Mouse (Mus musculus): ENCODE measurements at regions not wholly inside any gene's neighbourhood (a gene's known extent, or its start where the extent isn't known, plus 50 kb on each side); places are given as distances from the start of the nearest gene placed in this dataset.

GRCm38 (mm10) chr3:19424384-19424783, 204.1 kb downstream of the 1700064H15Rik start:
- no peak overlapping the region for H3K4me2 ChIP-seq (ENCODE audit: low read depth)
- H3K27ac ChIP-seq (ENCODE audit: low read depth, low read length): no peak overlapping the region
- H3K4me3 ChIP-seq (ENCODE audit: low read depth, low read length): no peak overlapping the region
- no peak for TF ChIP-seq CTCF (IDR thresholded peaks at IDR 0.05; ENCODE audit: low read depth)
- no peak overlapping the region for H3K9ac ChIP-seq
- DNase-seq (no peak), ATAC-seq (no peak)
- no peaks in the 10 kb centered on the region for H3K36me3 ChIP-seq (ENCODE audit: insufficient read depth)
- no peaks in the 10 kb centered on the region for H3K4me1 ChIP-seq (ENCODE audit: insufficient read depth)
- H3K27me3 ChIP-seq (ENCODE audit: insufficient read depth, low read length): no peaks in the 10 kb centered on the region
- H3K9me3 ChIP-seq (ENCODE audit: low read length): no peaks in the 10 kb centered on the region

- no peak overlapping the region for H3K27ac ChIP-seq (ENCODE audit: low read depth, low read length)
- DNase-seq (no peak), ATAC-seq (no peak)
- H3K4me1 ChIP-seq (ENCODE audit: insufficient read depth): no peaks in the 10 kb centered on the region
- no peak overlapping the region for H3K9ac ChIP-seq
- no peak overlapping the region for H3K4me2 ChIP-seq (ENCODE audit: low read depth)
- H3K4me3 ChIP-seq (ENCODE audit: low read depth, low read length): no peak overlapping the region
- no peak for TF ChIP-seq CTCF (IDR thresholded peaks at IDR 0.05; ENCODE audit: low read depth)
- no peaks in the 10 kb centered on the region for H3K9me3 ChIP-seq (ENCODE audit: low read length)
- H3K27me3 ChIP-seq (ENCODE audit: insufficient read depth, low read length): no peaks in the 10 kb centered on the region
- 93% methylated on average over 1 of the region's 1 CpGs for WGBS
- no peaks in the 10 kb centered on the region for H3K36me3 ChIP-seq (ENCODE audit: insufficient read depth)
Observed at GRCm38 (mm10) chr3:19421430-19421944, 207.0 kb downstream of the 1700064H15Rik start.

- H3K9ac ChIP-seq: no peak overlapping the region
- no peaks in the 10 kb centered on the region for H3K9me3 ChIP-seq (ENCODE audit: low read length)
- no peaks in the 10 kb centered on the region for H3K27me3 ChIP-seq (ENCODE audit: insufficient read depth, low read length)
- no peak for ATAC-seq
- no peak overlapping the region for H3K4me3 ChIP-seq (ENCODE audit: low read depth, low read length)
- no peak for TF ChIP-seq CTCF (IDR thresholded peaks at IDR 0.05; ENCODE audit: low read depth)
- no peak for DNase-seq
- H3K36me3 ChIP-seq (ENCODE audit: insufficient read depth): no peaks in the 10 kb centered on the region
- no peak overlapping the region for H3K27ac ChIP-seq (ENCODE audit: low read depth, low read length)
- WGBS: 94% methylated on average over 5 of the region's 5 CpGs
- no peaks in the 10 kb centered on the region for H3K4me1 ChIP-seq (ENCODE audit: insufficient read depth)
- H3K4me2 ChIP-seq (ENCODE audit: low read depth): no peak overlapping the region
Observed at GRCm38 (mm10) chr3:19420912-19421311, 207.6 kb downstream of the 1700064H15Rik start.

GRCm38 (mm10) chr3:19410938-19411515, 217.4 kb downstream of the 1700064H15Rik start:
- Histone ChIP-seq H3K27me3 (ENCODE audit: insufficient read depth, low read length) (no peaks in the 10 kb centered on the region), H3K9me3 (ENCODE audit: low read length) (no peaks in the 10 kb centered on the region), H3K4me3 (ENCODE audit: low read depth, low read length) (no peak overlapping the region), H3K36me3 (ENCODE audit: insufficient read depth) (no peaks in the 10 kb centered on the region), H3K4me1 (ENCODE audit: insufficient read depth) (0 out of 2 replicates have a peak, but pooled peaks cover 2% of the 10 kb centered on the region), H3K4me2 (ENCODE audit: low read depth) (no peak overlapping the region), H3K27ac (ENCODE audit: low read depth, low read length) (no peak overlapping the region), H3K9ac (no peak overlapping the region)
- no peak for ATAC-seq
- peak; percentile 4 for DNase-seq
- no peak for TF ChIP-seq CTCF (IDR thresholded peaks at IDR 0.05; ENCODE audit: low read depth)
- WGBS: 36% methylated on average over 3 of the region's 3 CpGs

GRCm38 (mm10) chr3:19408283-19408682, 220.2 kb downstream of the 1700064H15Rik start:
- Histone ChIP-seq H3K27me3 (ENCODE audit: insufficient read depth, low read length) (no peaks in the 10 kb centered on the region), H3K9me3 (ENCODE audit: low read length) (no peaks in the 10 kb centered on the region), H3K27ac (ENCODE audit: low read depth, low read length) (no peak overlapping the region), H3K36me3 (ENCODE audit: insufficient read depth) (no peaks in the 10 kb centered on the region), H3K4me1 (ENCODE audit: insufficient read depth) (0 out of 2 replicates have a peak, but pooled peaks cover 2% of the 10 kb centered on the region), H3K9ac (no peak overlapping the region), H3K4me3 (ENCODE audit: low read depth, low read length) (no peak overlapping the region), H3K4me2 (ENCODE audit: low read depth) (no peak overlapping the region)
- WGBS: 38% methylated on average over 2 of the region's 2 CpGs
- no peak for ATAC-seq
- no peak for TF ChIP-seq CTCF (IDR thresholded peaks at IDR 0.05; ENCODE audit: low read depth)
- DNase-seq: no peak

GRCm38 (mm10) chr3:19407591-19408090, 220.8 kb downstream of the 1700064H15Rik start:
- H3K36me3 ChIP-seq (ENCODE audit: insufficient read depth): no peaks in the 10 kb centered on the region
- no peak for ATAC-seq
- WGBS: 85% methylated on average over 2 of the region's 2 CpGs
- TF ChIP-seq CTCF (IDR thresholded peaks at IDR 0.05; ENCODE audit: low read depth): no peak
- H3K4me1 ChIP-seq (ENCODE audit: insufficient read depth): 0 out of 2 replicates have a peak, but pooled peaks cover 2% of the 10 kb centered on the region
- H3K4me3 ChIP-seq (ENCODE audit: low read depth, low read length): no peak overlapping the region
- H3K27me3 ChIP-seq (ENCODE audit: insufficient read depth, low read length): no peaks in the 10 kb centered on the region
- no peak for DNase-seq
- no peak overlapping the region for H3K9ac ChIP-seq
- no peaks in the 10 kb centered on the region for H3K9me3 ChIP-seq (ENCODE audit: low read length)
- H3K4me2 ChIP-seq (ENCODE audit: low read depth): no peak overlapping the region
- no peak overlapping the region for H3K27ac ChIP-seq (ENCODE audit: low read depth, low read length)

GRCm38 (mm10) chr3:19406351-19407151, 221.9 kb downstream of the 1700064H15Rik start:
- no peak for TF ChIP-seq CTCF (IDR thresholded peaks at IDR 0.05; ENCODE audit: low read depth)
- H3K9ac ChIP-seq: peak overlapping the region; percentile 46
- H3K27me3 ChIP-seq (ENCODE audit: insufficient read depth, low read length): no peaks in the 10 kb centered on the region
- H3K27ac ChIP-seq (ENCODE audit: low read depth, low read length): peak overlapping the region; percentile 78
- WGBS: 11% methylated on average over 14 of the region's 14 CpGs
- ATAC-seq (peak; percentile 96), DNase-seq (peak; percentile 87)
- peak overlapping the region; percentile 16 for H3K4me3 ChIP-seq (ENCODE audit: low read depth, low read length)
- peak overlapping the region; percentile 38 for H3K4me2 ChIP-seq (ENCODE audit: low read depth)
- 0 out of 2 replicates have a peak, but pooled peaks cover 2% of the 10 kb centered on the region for H3K4me1 ChIP-seq (ENCODE audit: insufficient read depth)
- no peaks in the 10 kb centered on the region for H3K9me3 ChIP-seq (ENCODE audit: low read length)
- H3K36me3 ChIP-seq (ENCODE audit: insufficient read depth): no peaks in the 10 kb centered on the region

All from forebrain, postnatal 0 days (tissue).